Mouse (Mus musculus): Measurements from ENCODE around the gene Serping1.

- TF ChIP-seq MAX (IDR thresholded peaks at IDR 0.05; ENCODE audit: low read length) (no peak), CTCF (conservative IDR thresholded peaks at IDR 0.05 in 1 of 2, IDR thresholded peaks at IDR 0.05 in 1 of 2; ENCODE audit: low read depth in 2 of 2, low read length in 2 of 2) (no peak)
Observed at GRCm38 (mm10) chr2:84777706-84778105, 2.5 kb upstream of the Serping1 start.

Data from CH12.LX (cell line).